Mouse (Mus musculus): ENCODE measurements at regions not wholly inside any gene's neighbourhood (a gene's known extent, or its start where the extent isn't known, plus 50 kb on each side); places are given as distances from the start of the nearest gene placed in this dataset.

DNA sequence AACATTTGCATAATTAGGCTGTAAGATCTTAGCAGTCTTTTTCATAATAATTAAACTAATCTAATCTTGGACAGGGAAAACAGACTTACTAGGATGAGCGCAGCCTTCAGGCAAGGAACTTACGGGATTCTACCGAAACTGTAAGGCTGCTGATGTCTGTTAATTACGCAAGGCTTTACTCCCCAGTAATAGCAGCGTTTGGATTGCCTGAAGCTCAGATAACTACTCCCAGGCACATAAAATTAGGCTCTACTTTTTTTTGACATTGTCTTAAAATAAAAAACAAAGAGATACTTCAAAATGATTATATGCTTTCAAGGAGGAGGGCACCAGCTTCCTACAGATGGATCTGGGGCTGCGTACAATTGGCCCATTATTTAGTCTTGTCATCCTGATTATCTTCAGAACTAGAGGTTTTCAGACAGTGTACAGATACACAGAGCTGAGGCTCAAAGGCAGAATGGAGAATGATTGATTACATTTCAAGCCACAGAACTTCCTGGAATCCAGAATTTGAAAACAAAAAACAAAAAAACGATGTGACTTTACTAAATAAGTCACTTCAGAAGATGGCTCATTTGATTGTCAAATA is 220.1 kb upstream of the Tbc1d2b start:
- no peak overlapping the region for H3K4me3 ChIP-seq (ENCODE audit: control insufficient read depth in 1 of 2, insufficient read depth in 1 of 2, low read depth in 2 of 2, low read length in 2 of 2)
- H3K9me3 ChIP-seq (replicated peaks; ENCODE audit: insufficient read depth, low read length): no peaks in the 10 kb centered on the region
- DNase-seq (ENCODE audit: low read depth, low spot score): no peak
- TF ChIP-seq MAZ (IDR thresholded peaks at IDR 0.05; ENCODE audit: low read depth, low read length) (no peak), ZKSCAN1 (IDR thresholded peaks at IDR 0.05; ENCODE audit: low read depth, low read length) (no peak), RCOR1 (IDR thresholded peaks at IDR 0.05; ENCODE audit: low read depth, low read length) (no peak), EP300 (IDR thresholded peaks at IDR 0.05; ENCODE audit: low read depth in 1 of 2, low read length in 2 of 2) (no peak), CHD1 (IDR thresholded peaks at IDR 0.05; ENCODE audit: low read depth, low read length) (no peak), BHLHE40 (IDR thresholded peaks at IDR 0.05; ENCODE audit: borderline replicate concordance, low read depth, low read length) (no peak), ZMIZ1 (IDR thresholded peaks at IDR 0.05; ENCODE audit: low read depth, low read length) (no peak), CHD2 (IDR thresholded peaks at IDR 0.05; ENCODE audit: low read length) (no peak), GATA1 (IDR thresholded peaks at IDR 0.05; ENCODE audit: low read depth, low read length) (no peak), KAT2A (conservative IDR thresholded peaks at IDR 0.05; ENCODE audit: low read depth, low read length) (no peak)
- no peaks in the 10 kb centered on the region for H3K79me2 ChIP-seq (ENCODE audit: control insufficient read depth, insufficient read depth, low read length, poor library complexity)
- H3K27ac ChIP-seq (ENCODE audit: control insufficient read depth, low read depth, low read length): no peak overlapping the region
- H3K36me3 ChIP-seq (ENCODE audit: control insufficient read depth in 1 of 2, insufficient read depth in 2 of 2, low read length in 2 of 2): no peaks in the 10 kb centered on the region
- H3K9ac ChIP-seq (ENCODE audit: control insufficient read depth, low read depth, low read length, poor library complexity, severe bottlenecking): no peak overlapping the region
- no peaks in the 10 kb centered on the region for H3K4me1 ChIP-seq (ENCODE audit: control insufficient read depth in 1 of 2, insufficient read depth in 2 of 2, low read length in 2 of 2)
- no peaks in the 10 kb centered on the region for H3K27me3 ChIP-seq (ENCODE audit: control insufficient read depth in 1 of 2, insufficient read depth in 2 of 2, low read length in 2 of 2)

GRCm38 (mm10) chr9:90450579-90450978 is 180.0 kb upstream of the Tbc1d2b start:
- H3K27me3 ChIP-seq (ENCODE audit: control insufficient read depth in 1 of 2, insufficient read depth in 2 of 2, low read length in 2 of 2): no peaks in the 10 kb centered on the region
- TF ChIP-seq MAZ (IDR thresholded peaks at IDR 0.05; ENCODE audit: low read depth, low read length) (no peak), BHLHE40 (IDR thresholded peaks at IDR 0.05; ENCODE audit: borderline replicate concordance, low read depth, low read length) (no peak), KAT2A (conservative IDR thresholded peaks at IDR 0.05; ENCODE audit: low read depth, low read length) (no peak), EP300 (IDR thresholded peaks at IDR 0.05; ENCODE audit: low read depth in 1 of 2, low read length in 2 of 2) (no peak), HCFC1 (IDR thresholded peaks at IDR 0.05; ENCODE audit: low read depth, low read length) (no peak), SMC3 (IDR thresholded peaks at IDR 0.05; ENCODE audit: low read depth, low read length) (no peak), USF2 (IDR thresholded peaks at IDR 0.05; ENCODE audit: borderline replicate concordance in 1 of 2, insufficient read depth in 1 of 2, low read depth in 1 of 2, low read length in 2 of 2) (no peak), CHD1 (IDR thresholded peaks at IDR 0.05; ENCODE audit: low read depth, low read length) (no peak), TAL1 (IDR thresholded peaks at IDR 0.05; ENCODE audit: low read length) (no peak), MYC (IDR thresholded peaks at IDR 0.05; ENCODE audit: low read depth, low read length) (no peak), MYB (IDR thresholded peaks at IDR 0.05; ENCODE audit: low read depth, low read length) (no peak), CTCF (IDR thresholded peaks at IDR 0.05 in 2 of 3, conservative IDR thresholded peaks at IDR 0.05 in 1 of 3; ENCODE audit: control insufficient read depth in 1 of 3, insufficient read depth in 1 of 3, low read depth in 2 of 3, low read length in 3 of 3, poor library complexity in 1 of 3, severe bottlenecking in 1 of 3) (no peak), MEF2A (IDR thresholded peaks at IDR 0.05; ENCODE audit: extremely low read depth, insufficient replicate concordance, low read depth, low read length, poor library complexity, severe bottlenecking) (no peak), RAD21 (IDR thresholded peaks at IDR 0.05; ENCODE audit: low read depth, low read length) (no peak), MXI1 (IDR thresholded peaks at IDR 0.05; ENCODE audit: low read depth, low read length) (no peak)
- H3K9me3 ChIP-seq (replicated peaks; ENCODE audit: insufficient read depth, low read length): no peaks in the 10 kb centered on the region
- H3K79me2 ChIP-seq (ENCODE audit: control insufficient read depth, insufficient read depth, low read length, poor library complexity): no peaks in the 10 kb centered on the region
- no peak overlapping the region for H3K27ac ChIP-seq (ENCODE audit: control insufficient read depth, low read depth, low read length)
- no peak overlapping the region for H3K9ac ChIP-seq (ENCODE audit: control insufficient read depth, low read depth, low read length, poor library complexity, severe bottlenecking)
- H3K36me3 ChIP-seq (ENCODE audit: control insufficient read depth in 1 of 2, insufficient read depth in 2 of 2, low read length in 2 of 2): no peaks in the 10 kb centered on the region
- H3K4me3 ChIP-seq (ENCODE audit: control insufficient read depth in 1 of 2, insufficient read depth in 1 of 2, low read depth in 2 of 2, low read length in 2 of 2): no peak overlapping the region
- no peaks in the 10 kb centered on the region for H3K4me1 ChIP-seq (ENCODE audit: control insufficient read depth in 1 of 2, insufficient read depth in 2 of 2, low read length in 2 of 2)
- DNase-seq (ENCODE audit: low read depth, low spot score): no peak
